Mouse (Mus musculus): ENCODE measurements around the gene Dennd5b. TPM values are rescaled to one million over a fixed set of nuclear protein-coding genes. Genes with fewer than 3 reads are reported as not detected.

The Dennd5b gene
- total RNA-seq, 2 experiments from 2014 or later: 45.6 to 48.6 TPM

Other genes starting within 250 kb of the Dennd5b start
- gene Caprin2, start 205.4 kb downstream of the Dennd5b start, total RNA-seq (2021): 1 to 10 TPM; 6.2 to 8.0 TPM
- 1 to 10 TPM; 3.8 to 4.5 TPM for gene Sinhcaf, start 155.2 kb downstream of the Dennd5b start, total RNA-seq (2021)
- not detected for gene Gm10203, start 28.5 kb upstream of the Dennd5b start, total RNA-seq (2021)
- gene Etfbkmt, start 38.2 kb upstream of the Dennd5b start, total RNA-seq (2021): 1 to 10 TPM; 1.6 to 2.3 TPM
- gene Amn1, start 87.0 kb upstream of the Dennd5b start, total RNA-seq (2021): 10 to 100 TPM; 37.8 to 39.2 TPM
- gene Resf1, start 207.7 kb upstream of the Dennd5b start, total RNA-seq (2021): 10 to 100 TPM; 13.9 to 15.6 TPM

Data from left cerebral cortex, postnatal 10 days (tissue).